Mouse (Mus musculus): ENCODE data around the gene Atp5j. TPM values are rescaled to one million over a fixed set of nuclear protein-coding genes. Genes with fewer than 3 reads are reported as not detected.

Atp5j gene
- 100 to 1,000 TPM; 605 to 617 TPM for polyA plus RNA-seq (2017; shearing (Covaris generic))

GRCm38 (mm10) chr16:84835441-84835822 lies at the start of gene Atp5j:
Atp5j (minus strand) TSS chr16:84835625.

GRCm38 (mm10) chr16:84834745-84835440 lies 532 bp downstream of the Atp5j start, which contains the start of gene Gabpa:
Gabpa (plus strand) TSS chr16:84834925.

Other genes with a start within 250 kb of the Atp5j start
- 10 to 100 TPM; 32.8 to 35.4 TPM for gene Mrpl39, start 99.9 kb downstream of the Atp5j start, polyA plus RNA-seq (2017; shearing (Covaris generic))
- under 1 TPM; 0.08 to 0.12 TPM for gene Jam2, start 61.5 kb downstream of the Atp5j start, polyA plus RNA-seq (2017; shearing (Covaris generic))
- gene Gabpa, start 700 bp downstream of the Atp5j start, polyA plus RNA-seq (2017; shearing (Covaris generic)): 10 to 100 TPM; 43.0 to 50.7 TPM

Measured in activated CD4-positive, CD25-positive, alpha-beta regulatory T cell (primary cell).